Mouse (Mus musculus) neural tube, embryonic 14.5 days (tissue): Measurements from ENCODE around the gene Luc7l. TPM values are rescaled to one million over a fixed set of nuclear protein-coding genes. Genes with fewer than 3 reads are reported as not detected.

Experiments
- ATAC-seq: fragments of 200-750 bp; cut with Nextera tagmentation; 2 replicates; pipeline ENCODE4 v1.8.0; 2017; ENCODE audit warnings: low read depth, mild to moderate bottlenecking, moderate TSS enrichment, moderate library complexity
- H3K27ac ChIP-seq: fragments of 300-500 bp; sonication (generic); 2 replicates; pipeline ENCODE4 v1.5.1; 2014; ENCODE audit warnings: low read depth, mild to moderate bottlenecking, control low read depth, low read length, moderate library complexity, mixed read lengths
- H3K27me3 ChIP-seq: fragments of 300-500 bp; sonication (generic); 2 replicates; pipeline ENCODE4 v1.6.1; 2014; ENCODE audit warnings: low read length; ENCODE audit not compliant: control insufficient read depth, insufficient read depth
- H3K36me3 ChIP-seq: fragments of 300-500 bp; sonication (generic); 2 replicates; pipeline ENCODE4 v1.6.1; 2014; ENCODE audit warnings: low read length, mixed read lengths; ENCODE audit not compliant: control insufficient read depth, insufficient read depth
- H3K4me1 ChIP-seq: fragments of 300-500 bp; sonication (generic); 2 replicates; pipeline ENCODE4 v1.6.1; 2014; ENCODE audit warnings: low read length; ENCODE audit not compliant: control insufficient read depth, insufficient read depth
- H3K4me2 ChIP-seq: fragments of 300-500 bp; sonication (generic); 2 replicates; pipeline ENCODE4 v1.6.1; 2014; ENCODE audit warnings: mild to moderate bottlenecking, low read depth, low read length, control low read depth
- H3K4me3 ChIP-seq: fragments of 300-500 bp; sonication (generic); 2 replicates; pipeline ENCODE4 v1.5.1; 2014; ENCODE audit warnings: low read depth, low read length, control low read depth, mixed read lengths
- H3K9ac ChIP-seq: fragments of 300-500 bp; sonication (generic); replicated peaks from 2 replicates; pipeline ENCODE4 v1.6.1; 2014; ENCODE audit warnings: low read depth, mild to moderate bottlenecking, control low read depth, low read length, mixed read lengths
- H3K9me3 ChIP-seq: fragments of 300-500 bp; sonication (generic); 2 replicates; pipeline ENCODE4 v1.6.1; 2016; ENCODE audit warnings: low read length; ENCODE audit not compliant: control insufficient read depth
- WGBS: fragments of 180-500 bp; shearing (Covaris S2); extraction: QIAGEN DNeasy Blood & Tissue Kit; methylation state at CpG from one replicate; pipeline ENCODE4 v1.1.7; 2014; 5-methylcytosine and 5-hydroxymethylcytosine counted together
- polyA plus RNA-seq: library from polyadenylated mRNA; unstranded; fragments of >200 nt; fragmentation: Nextera tagmentation; extraction: Ambion mirVana; gene quantifications from 2 replicates; pipeline ENCODE4 v1.2.1, GENCODE M21; 2014

Luc7l gene
- polyA plus RNA-seq, 1 experiment from 2014 or later, result 111 TPM

DNA sequence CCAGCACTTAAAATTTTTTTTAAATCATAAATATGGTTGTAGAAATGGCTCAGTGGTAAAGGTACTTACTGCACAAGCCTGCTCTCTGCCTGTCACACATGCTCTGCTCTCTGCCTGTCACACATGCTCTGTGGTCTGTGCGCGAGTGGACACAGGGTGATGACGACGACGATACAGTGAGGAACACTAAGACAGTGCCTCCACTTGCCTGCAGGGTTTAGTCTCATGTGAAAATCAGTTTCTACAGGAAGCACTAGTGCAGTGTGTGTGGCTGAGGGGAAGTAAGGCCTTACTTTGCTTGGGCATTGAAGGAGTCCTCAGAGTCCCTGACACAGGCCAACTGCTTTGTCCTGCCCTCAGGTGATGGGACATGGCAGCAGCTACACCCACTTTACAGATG, 22.9 kb upstream of the Luc7l start:
- Histone ChIP-seq H3K4me1 (no peaks in the 10 kb centered on the region), H3K4me2 (no peak overlapping the region), H3K9ac (no peak overlapping the region), H3K9me3 (no peaks in the 10 kb centered on the region), H3K27ac (no peak overlapping the region), H3K27me3 (no peaks in the 10 kb centered on the region), H3K4me3 (no peak overlapping the region), H3K36me3 (no peaks in the 10 kb centered on the region)
- ATAC-seq, result no peak
- WGBS, result 96% methylated on average over 5 of the region's 5 CpGs

DNA sequence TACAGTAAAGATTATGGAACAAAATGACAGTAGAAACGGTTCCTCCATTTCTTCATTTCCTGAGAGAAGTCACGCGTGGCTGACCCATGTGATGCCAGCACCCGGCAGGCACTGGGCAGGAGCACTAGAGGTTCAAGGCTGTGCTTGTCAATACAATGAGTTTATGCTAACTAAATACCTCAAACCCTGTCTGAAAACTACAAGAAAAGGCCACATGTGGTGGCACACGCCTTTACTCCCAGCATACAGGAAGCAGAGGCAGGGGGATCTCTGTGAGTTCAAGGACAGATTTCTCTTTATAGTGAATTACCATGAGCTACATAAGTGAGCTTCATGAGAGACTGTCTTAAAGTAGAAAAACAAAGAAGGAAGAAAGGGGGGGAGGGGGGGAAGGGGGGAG, 21.5 kb upstream of the Luc7l start:
- ATAC-seq, result no peak
- H3K9me3 ChIP-seq, result no peaks in the 10 kb centered on the region
- no peak overlapping the region for H3K9ac ChIP-seq
- H3K4me3 ChIP-seq, result no peak overlapping the region
- no peak overlapping the region for H3K27ac ChIP-seq
- no peaks in the 10 kb centered on the region for H3K4me1 ChIP-seq
- WGBS, result 90% methylated on average over 5 of the region's 5 CpGs
- H3K4me2 ChIP-seq, result no peak overlapping the region
- no peaks in the 10 kb centered on the region for H3K36me3 ChIP-seq
- H3K27me3 ChIP-seq, result no peaks in the 10 kb centered on the region

DNA sequence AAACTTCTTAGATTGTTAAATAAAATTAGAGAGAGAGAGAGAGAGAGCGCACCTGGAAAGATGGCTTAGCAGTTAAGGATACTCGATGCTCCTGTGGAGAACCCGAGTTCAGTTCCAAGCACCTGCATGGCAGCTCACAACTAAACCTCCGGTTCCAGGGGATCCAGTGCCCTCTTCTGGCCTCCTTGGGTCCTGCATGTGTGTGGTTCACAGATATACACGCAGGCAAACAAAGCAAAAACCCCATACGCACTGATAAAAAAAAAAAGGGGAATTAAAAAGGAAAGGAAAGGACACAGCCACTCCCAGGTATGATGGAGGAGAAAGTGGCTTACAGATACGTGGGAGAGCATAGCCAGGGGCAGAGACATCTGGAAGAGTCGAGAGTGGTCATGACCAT, 19.8 kb upstream of the Luc7l start:
- no peak overlapping the region for H3K4me3 ChIP-seq
- ATAC-seq, result no peak
- no peaks in the 10 kb centered on the region for H3K27me3 ChIP-seq
- H3K9me3 ChIP-seq, result no peaks in the 10 kb centered on the region
- WGBS, result 76% methylated on average over 8 of the region's 8 CpGs
- no peak overlapping the region for H3K27ac ChIP-seq
- H3K4me2 ChIP-seq, result no peak overlapping the region
- H3K9ac ChIP-seq, result no peak overlapping the region
- H3K4me1 ChIP-seq, result no peaks in the 10 kb centered on the region
- H3K36me3 ChIP-seq, result no peaks in the 10 kb centered on the region

DNA sequence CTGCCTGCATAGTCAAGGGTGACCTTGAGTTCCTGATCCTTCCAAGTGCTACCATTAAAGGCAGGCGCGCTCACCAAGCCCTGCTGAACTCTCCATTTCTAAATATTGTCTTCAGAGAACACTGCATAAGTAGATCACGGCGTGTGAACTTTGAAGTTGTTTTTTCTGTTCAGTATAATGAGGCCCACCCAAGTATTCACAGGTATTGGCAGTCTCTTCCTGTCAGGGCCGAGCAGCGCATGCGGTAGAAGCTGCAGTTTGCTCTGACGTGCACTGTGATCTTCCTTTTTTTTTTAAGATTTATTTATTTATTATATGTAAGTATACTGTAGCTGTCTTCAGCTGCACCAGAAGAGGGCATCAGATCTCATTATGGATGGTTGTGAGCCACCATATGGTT, 18.3 kb upstream of the Luc7l start:
- H3K9ac ChIP-seq, result no peak overlapping the region
- no peaks in the 10 kb centered on the region for H3K4me1 ChIP-seq
- no peaks in the 10 kb centered on the region for H3K9me3 ChIP-seq
- no peaks in the 10 kb centered on the region for H3K27me3 ChIP-seq
- no peak for ATAC-seq
- WGBS, result 94% methylated on average over 8 of the region's 8 CpGs
- no peak overlapping the region for H3K4me2 ChIP-seq
- no peaks in the 10 kb centered on the region for H3K36me3 ChIP-seq
- H3K4me3 ChIP-seq, result no peak overlapping the region
- H3K27ac ChIP-seq, result no peak overlapping the region

DNA sequence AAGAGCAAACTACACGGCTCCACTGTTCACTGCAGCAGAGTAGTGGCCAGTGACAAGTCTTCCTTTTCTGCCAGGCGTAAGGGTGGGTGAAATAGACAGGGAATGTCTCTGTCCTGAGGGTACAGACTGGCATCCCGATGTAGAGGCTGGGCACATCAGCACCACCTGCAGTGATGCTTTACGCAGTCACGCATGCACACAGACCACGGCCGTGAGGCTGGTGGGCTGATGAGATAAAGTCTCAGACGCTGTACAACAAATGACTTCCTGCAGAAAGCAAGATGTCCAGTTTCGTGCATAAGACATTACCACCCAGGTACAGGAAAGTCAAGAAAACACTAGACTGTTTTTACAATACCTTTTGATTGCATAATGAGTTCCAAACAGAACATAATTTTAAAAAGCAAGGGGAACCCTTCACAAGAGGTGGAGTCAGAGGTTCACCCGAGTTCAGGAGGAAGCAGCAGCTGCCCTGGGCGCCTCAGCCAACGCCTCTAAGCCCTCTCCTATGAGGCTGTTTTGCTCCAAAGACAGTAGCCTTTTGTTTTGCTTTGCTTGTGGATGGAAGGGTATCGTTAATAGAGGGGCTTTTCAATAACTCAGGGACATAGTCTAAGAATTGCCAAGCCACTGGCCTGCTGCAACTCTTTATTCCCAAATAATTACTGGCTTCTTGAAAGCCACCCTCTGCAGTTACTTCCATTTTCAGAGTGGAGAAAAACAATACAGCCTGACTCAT, 17.4 kb upstream of the Luc7l start:
- no peak overlapping the region for H3K9ac ChIP-seq
- 43% methylated on average over 13 of the region's 13 CpGs for WGBS
- H3K4me1 ChIP-seq, result no peaks in the 10 kb centered on the region
- no peaks in the 10 kb centered on the region for H3K9me3 ChIP-seq
- H3K27ac ChIP-seq, result no peak overlapping the region
- ATAC-seq, result no peak
- no peaks in the 10 kb centered on the region for H3K36me3 ChIP-seq
- H3K27me3 ChIP-seq, result no peaks in the 10 kb centered on the region
- H3K4me3 ChIP-seq, result no peak overlapping the region
- no peak overlapping the region for H3K4me2 ChIP-seq

DNA sequence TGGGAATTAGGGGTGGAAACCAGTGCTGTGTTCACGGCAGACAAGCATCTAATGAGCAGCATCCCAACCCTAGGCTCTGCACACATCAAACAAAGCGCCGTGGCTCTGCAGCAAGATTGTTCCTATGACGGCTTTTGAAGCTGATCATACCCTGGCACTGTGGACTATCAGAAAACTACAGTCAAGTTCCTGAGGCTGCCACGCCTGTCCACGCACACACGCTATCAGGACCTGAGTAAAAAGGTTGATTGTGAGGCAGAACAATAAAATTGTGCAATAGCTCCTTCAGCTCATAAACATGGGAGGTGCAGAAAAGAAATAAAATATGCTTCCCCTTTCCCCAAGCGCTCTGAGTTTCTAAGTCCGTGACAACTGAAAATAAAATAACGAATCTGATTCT, 15.0 kb upstream of the Luc7l start:
- no peaks in the 10 kb centered on the region for H3K36me3 ChIP-seq
- H3K4me1 ChIP-seq, result peaks cover 3% of the 10 kb centered on the region; the same call in 1 of the 2 replicates
- H3K4me2 ChIP-seq, result no peak overlapping the region
- no peaks in the 10 kb centered on the region for H3K27me3 ChIP-seq
- H3K9ac ChIP-seq, result no peak overlapping the region
- no peaks in the 10 kb centered on the region for H3K9me3 ChIP-seq
- WGBS, result 88% methylated on average over 10 of the region's 10 CpGs
- H3K27ac ChIP-seq, result no peak overlapping the region
- H3K4me3 ChIP-seq, result no peak overlapping the region
- no peak for ATAC-seq

DNA sequence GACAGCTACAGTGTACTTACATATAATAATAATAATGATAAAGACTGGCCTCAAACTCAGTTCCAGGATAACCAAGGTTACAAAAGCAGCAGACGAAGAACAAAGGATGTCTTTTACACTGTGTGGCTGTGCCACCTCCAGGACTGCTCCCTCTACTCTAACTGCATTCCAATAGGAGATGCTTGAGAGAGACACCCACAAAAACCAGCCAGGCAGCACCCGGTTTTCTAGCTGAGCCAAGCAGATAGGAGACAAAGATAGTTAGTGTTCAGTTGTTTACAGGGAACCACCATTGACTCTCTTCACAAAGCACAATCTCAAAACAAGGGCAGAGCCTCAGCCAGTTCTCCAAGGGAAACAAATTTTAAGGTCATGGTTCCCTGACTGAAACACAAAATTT, 13.1 kb upstream of the Luc7l start:
- ATAC-seq, result no peak
- 74% methylated on average over 2 of the region's 2 CpGs for WGBS

DNA sequence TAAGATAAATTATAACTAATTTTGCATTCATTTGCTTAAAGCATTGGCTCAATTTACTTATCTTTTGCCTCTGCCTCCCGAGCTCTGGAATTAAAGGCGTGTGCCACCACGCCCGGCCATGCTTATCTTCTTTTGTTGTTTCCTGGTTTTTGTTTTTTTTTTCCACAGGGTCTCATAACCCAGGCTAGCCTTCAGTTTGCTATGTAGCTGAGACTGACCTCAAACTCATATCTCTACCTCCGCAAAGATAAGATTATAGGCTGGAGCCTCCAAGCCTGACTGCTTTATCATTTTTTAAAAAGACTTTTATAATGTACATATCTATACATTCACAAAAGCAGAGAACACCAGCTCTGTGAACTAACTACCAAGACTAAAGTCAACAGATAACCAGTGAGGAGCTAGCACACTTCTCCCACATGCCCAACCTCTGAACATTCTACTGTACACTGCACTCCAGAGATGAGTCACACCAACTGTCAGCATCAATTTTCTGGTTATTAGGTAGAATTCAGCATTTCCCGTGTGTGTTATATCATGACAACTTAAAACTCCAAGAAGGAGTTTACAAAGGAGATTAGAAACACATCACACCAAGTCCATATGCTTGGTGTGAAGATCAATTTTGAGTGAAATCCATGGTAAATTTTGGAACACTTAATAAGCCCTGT, 12.4 kb upstream of the Luc7l start:
- Histone ChIP-seq H3K9ac (no peak overlapping the region), H3K9me3 (no peaks in the 10 kb centered on the region), H3K36me3 (no peaks in the 10 kb centered on the region), H3K27me3 (no peaks in the 10 kb centered on the region), H3K4me2 (no peak overlapping the region), H3K27ac (no peak overlapping the region), H3K4me3 (no peak overlapping the region), H3K4me1 (peaks cover 3% of the 10 kb centered on the region; the same call in 1 of the 2 replicates)
- no peak for ATAC-seq
- WGBS, result 88% methylated on average over 6 of the region's 6 CpGs

More for the DNA sequence above, 13.1 kb upstream of the Luc7l start:
- no peaks in the 10 kb centered on the region for H3K9me3 ChIP-seq
- H3K27me3 ChIP-seq, result no peaks in the 10 kb centered on the region
- peaks cover 3% of the 10 kb centered on the region; the same call in 1 of the 2 replicates for H3K4me1 ChIP-seq
- H3K9ac ChIP-seq, result no peak overlapping the region
- H3K4me3 ChIP-seq, result no peak overlapping the region
- no peaks in the 10 kb centered on the region for H3K36me3 ChIP-seq
- no peak overlapping the region for H3K27ac ChIP-seq
- H3K4me2 ChIP-seq, result no peak overlapping the region

DNA sequence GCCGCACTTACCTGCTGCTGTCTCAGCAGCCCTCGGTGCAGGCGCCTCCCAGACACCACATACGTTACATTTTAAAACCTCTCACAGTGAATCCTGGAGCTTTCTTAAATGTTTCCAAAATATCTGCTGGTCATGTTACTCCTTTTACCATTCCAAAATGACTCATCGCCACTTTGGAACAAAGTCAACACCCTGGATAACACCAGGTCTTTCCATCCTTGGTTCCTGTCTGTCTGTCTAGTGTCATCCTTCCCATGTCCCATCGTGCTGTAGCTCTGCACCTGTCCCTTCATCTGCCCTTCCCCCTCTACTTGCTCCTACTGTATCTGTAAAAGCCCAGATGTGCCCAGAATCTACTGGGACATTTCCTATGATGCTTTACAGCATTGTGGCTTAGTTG, 11.7 kb upstream of the Luc7l start:
- WGBS, result 81% methylated on average over 6 of the region's 6 CpGs
- Histone ChIP-seq H3K4me1 (peaks cover 3% of the 10 kb centered on the region; the same call in 1 of the 2 replicates), H3K9me3 (no peaks in the 10 kb centered on the region), H3K9ac (no peak overlapping the region), H3K4me3 (no peak overlapping the region), H3K27me3 (no peaks in the 10 kb centered on the region), H3K36me3 (no peaks in the 10 kb centered on the region), H3K4me2 (no peak overlapping the region), H3K27ac (no peak overlapping the region)
- ATAC-seq, result no peak
